Mouse (Mus musculus) urinary bladder, postnatal 36 days (tissue): ENCODE data around the gene Olfr316.
"Not testable (repeated sequence)": the region's sequence is repeated elsewhere in the genome, so short reads cannot be mapped to it uniquely, and the experiment has no call there.

ENCODE experiments used
- DNase-seq, 2 experiments: peaks; one replicate each; pipeline ENCODE4 v3.0.0; 2022; ENCODE audit warnings: low spot score in 2 of 2, mixed read lengths in 1 of 2

The Olfr316 gene

DNA sequence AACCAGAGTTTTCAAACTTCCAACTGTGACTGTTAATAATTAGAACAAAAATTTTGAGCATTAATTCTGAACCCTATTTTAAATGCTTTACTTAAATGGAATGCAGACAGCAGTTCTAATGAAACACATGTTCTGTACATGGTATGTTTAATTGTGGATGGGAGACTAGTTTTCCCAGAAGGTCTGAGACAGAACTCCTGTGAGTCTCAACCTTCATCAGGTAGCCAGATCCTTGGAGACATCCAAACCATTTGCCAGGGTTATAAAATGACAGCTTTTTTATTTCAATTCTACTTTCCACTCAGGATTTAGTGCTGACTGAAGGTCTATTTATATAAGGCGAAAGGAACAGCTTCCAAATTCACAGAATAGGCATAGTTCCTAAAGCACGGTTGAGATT lies at the start of gene Olfr316:
Gene Olfr316, plus strand, starts transcription at position 301 of the 400 bp plus-strand sequence.
- DNase-seq: no peak

DNA sequence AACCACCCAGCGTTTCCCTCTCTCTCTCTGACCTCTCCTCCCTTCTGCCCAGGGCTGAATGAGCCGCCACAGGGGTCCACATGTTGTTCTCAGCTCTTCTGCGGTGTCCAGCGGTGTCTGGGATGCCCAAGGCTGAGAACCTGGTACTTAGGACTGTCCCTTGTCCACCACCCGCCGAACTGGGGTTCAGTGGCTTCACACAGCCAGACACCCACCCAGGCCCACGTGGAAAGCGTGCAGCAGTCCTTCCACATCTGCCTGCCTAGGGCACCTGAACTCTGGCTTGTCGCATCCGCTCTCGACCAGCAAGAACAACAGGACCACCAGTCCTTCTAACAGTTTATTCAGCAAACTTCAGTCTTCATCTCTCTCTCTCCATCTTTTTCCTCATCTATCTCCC lies 43.4 kb upstream of the Olfr316 start:
- no peak for DNase-seq

DNA sequence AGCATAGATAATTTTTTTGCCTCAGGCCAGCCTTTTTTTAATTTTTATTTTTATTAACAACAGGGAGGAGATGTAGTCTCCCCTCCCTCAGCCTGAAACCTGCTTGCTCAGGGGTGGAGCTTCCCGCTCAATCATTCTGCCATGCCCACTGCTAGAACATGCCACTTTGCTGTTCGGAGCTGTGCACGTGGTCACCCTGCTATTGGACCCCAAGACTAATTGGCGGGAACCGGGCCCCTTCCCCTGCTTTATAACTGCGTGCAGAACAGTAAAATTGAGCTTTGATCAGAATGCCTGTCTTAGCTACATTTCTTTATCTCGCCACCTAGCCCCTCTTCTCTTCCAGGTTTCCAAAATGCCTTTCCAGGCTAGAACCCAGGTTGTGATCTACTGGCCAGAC lies 34.8 kb upstream of the Olfr316 start:
- DNase-seq: not testable (repeated sequence)

DNA sequence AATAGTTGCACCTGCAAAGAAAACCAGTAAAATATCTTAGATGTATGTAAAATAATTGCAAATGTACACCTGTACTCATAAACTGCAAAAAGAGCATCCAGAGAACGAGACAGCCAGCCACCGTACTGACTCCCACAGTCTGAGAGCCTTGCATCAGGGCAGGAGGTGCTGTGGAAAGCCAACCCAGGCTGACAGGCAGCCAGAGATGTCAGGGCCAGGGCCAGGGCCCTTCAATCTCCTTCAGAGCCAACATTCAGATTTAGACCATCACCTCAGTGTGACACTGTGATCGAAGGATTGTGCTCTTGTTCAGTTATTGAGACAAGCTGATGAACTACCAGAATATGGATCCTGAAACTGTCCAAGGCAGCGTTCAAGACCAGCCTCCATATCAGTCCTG lies 32.8 kb upstream of the Olfr316 start:
- DNase-seq: no peak

DNA sequence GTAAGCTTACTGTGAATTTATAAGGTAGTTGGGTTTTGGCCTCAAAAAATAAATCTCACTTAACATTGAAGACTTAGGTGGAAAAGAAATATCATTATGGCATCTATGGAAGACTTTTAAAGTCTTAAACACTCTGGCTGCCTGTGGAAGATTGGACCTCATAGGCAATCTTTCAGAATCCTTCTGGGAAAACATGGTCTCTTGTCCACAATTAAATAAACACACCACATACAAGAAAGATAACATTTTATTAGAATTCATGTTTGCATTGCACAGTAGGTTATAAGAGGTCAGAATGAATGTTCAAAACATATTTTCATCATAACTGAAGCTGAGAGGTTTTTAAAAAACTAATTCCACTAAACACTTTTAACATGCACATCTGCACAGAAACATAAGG lies 28.6 kb upstream of the Olfr316 start, which contains the start of gene Olfr318:
Gene Olfr318, minus strand, starts transcription at position 101 of the 400 bp plus-strand sequence.
- no peak for DNase-seq

DNA sequence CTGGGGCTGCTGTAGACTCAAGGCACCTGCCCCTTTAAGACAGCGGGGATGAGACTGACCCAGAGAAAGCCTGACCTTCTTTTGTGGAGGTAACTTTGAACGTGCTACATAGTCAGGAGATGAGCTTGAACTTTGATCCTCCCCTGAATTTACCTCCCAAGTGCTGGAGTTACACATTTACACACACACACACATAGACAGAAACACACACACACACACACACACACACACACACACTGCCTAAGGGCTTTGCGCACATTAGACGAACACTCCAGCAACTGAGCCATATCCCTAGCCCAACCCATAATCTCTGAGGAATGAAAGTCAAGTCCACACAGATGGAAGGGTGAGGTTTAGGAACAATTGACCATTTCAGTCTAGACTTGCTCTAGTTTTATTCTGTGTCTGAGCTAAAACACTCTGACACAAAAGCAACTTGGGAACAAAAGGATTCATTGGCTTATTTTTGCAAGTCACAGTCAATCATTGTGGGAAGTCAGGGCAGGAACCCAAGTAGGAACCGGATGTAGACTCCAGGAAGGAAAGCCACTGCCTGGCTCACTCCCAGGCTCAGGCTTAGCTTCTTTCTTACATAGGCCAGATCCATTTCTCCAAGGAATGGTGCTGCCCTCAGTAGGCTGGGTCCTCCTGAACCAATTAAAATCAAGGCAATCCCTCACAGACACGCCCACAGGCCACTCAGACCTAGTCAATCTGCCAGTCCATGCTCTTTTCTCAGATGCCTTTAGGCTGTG lies 24.5 kb upstream of the Olfr316 start:
- not testable (repeated sequence) for DNase-seq

DNA sequence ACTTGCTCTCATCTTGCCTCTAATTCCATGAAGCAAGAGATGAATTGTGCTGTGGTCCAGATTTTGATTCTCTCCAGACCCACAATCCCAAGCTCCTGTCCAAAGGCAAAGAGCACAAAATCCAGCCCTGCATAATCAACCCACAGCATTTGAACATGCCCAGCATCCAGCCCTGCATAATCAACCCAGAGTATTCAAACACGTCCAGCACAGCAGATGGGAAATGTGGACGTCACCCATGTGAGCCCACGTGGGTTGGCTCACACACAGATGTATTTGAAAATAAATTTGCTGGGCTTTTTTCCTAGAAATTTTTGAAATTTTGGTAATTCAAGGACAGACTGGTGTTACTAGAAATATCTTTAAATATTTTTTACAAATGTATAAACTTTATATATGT lies 19.2 kb upstream of the Olfr316 start:
- DNase-seq: no peak

DNA sequence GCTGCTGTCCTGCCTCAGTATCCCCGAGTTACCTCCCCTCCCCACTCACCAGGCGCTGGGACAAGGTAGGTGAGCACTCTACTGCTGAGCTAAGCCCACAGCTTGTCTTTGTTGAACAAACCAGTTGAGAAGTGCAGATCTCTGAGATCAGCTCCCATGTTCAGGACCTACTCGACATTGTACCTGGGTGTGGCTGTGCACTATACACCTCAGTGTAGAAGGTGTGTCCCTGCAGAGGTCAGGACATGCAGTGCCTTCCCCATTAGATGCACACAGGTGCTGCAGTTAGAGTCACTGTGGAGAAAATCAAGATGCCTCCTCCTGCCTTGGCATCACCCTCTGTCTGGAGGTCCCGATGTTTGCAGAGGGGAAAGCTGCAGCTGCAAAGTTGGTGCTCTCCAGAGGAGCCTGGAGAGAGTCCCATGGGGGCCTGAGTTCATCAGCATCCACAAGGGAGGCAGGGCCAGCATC lies 13.7 kb upstream of the Olfr316 start, which contains the start of gene Olfr317:
Gene Olfr317, minus strand, starts transcription at position 421 of the 471 bp plus-strand sequence.
- no peak for DNase-seq

DNA sequence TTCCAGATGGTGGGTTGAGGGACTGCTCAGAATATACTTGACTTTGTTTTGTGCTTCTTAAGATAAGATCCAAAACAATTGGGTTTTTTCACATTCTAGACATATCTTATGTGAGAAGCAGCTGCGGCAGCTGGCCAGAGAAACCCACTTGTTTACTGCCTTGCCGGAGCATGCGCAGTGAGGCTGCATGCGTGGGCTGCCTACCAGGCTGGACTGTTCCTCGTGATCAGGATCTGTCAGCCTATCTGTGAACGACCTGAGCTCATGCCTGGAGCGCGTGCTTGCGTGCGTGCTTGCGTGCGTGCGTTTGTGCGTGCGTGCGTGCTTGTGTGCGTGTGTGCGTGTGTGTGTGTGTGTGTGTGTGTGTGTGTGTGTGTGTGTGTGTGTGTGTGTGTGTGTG lies 1.4 kb upstream of the Olfr316 start:
- not testable (repeated sequence) for DNase-seq

DNA sequence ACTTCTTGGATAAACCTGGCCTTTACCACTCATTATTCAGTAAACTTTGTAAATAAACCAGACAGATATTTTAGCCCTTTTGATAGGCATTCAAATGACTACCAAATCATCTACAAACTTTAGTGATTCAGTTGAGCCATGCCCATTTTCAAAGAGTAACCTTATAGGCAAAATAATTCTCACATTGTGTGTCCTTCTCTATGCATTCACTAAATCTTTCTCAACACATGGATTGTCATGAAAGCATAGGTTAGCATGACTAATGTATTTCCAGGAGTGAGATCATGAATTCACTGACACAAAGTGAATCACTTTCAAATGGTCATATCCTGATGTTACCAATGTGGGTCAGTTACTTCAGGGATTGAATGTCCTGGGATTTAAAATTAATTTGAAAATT lies 20.4 kb downstream of the Olfr316 start, which contains the start of gene Olfr315:
Gene Olfr315, plus strand, starts transcription at position 301 of the 400 bp plus-strand sequence.
- DNase-seq: no peak

DNA sequence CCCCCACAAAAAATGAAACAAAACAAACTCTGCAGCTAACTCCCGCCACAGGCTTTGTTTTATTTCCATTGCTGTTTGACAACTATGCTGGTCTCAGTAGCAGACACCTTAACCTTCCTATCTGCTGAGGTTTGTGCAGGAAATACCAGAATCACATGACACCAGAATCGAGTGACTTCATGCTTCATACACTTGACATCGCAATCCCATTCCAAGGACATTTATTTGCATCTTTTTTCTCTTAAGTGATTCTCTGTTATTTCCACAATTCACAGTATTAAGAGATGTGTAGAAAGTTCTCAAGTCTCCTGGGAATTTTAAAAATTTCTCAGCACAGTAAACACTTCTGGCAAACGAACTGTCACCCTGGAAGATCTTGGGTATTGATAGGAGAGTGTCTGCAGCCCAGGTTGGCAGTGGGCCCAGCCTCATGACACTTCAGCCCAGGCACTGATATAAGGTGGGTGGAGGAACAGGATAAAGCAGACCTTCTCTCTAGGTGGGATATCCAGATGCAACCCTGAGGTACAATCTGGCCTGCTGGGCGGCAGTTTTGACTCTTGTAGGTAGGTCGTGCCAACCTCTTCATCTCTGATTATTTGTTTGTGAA lies 30.1 kb downstream of the Olfr316 start, which contains the start of gene Olfr314:
Gene Olfr314, plus strand, starts transcription at position 473 of the 610 bp plus-strand sequence.
- no peak for DNase-seq

DNA sequence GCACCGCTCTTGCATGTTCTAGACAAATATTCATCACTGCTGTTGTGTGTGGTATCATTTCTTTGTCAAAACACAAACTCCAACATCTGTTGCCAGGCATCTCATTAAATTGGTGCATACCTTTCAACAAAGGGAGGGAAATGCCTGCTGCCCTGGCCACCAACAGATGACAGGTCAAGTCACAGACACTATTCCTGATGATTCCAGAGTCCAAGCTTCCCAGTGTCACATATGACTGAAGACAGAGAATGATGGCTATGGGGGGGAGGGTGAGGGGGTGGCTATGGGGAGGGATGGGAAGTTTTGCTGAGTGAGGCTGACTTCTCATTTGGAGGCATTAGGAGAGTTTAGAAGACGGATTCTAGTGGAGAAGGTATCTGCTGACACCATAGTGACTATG lies 31.6 kb downstream of the Olfr316 start:
- no peak for DNase-seq

DNA sequence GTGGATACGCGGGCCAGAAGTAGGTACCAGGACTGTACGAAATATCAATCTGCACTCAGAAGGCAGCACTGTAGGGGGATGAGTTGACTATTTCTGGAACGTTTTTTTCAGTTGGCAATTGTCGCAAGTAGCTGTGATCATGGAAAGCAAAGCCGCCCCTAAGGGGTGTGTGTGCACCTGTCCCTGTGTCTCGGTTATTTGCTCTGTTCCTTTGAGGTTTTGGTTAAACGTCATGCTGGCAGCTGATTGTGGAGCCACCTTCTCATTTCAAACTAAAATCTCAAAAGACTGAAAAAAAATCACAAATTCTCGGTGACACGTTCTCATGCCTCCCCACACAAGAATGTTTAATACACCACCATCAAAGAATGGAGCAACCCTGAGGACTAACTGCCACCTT lies 35.1 kb downstream of the Olfr316 start:
- DNase-seq: no peak

DNA sequence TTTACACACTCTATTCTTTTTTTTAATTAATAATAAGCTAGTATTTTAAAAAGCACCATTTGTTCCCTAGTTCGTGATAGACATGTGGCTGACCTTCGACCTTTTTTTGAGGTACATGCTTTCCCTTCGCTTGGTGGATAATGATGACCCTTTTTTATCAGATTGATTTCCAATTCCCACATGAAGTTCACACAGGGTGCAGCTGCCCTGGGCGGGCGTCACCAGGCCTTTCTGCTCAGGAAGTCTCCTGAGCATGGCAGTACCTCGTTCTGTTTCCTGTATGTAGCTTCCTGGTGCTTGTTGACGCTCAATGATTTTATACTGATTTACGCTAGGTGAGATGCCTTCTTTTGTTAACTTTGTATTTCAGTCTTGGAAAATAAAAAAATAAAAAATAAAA lies 35.8 kb downstream of the Olfr316 start:
- no peak for DNase-seq

DNA sequence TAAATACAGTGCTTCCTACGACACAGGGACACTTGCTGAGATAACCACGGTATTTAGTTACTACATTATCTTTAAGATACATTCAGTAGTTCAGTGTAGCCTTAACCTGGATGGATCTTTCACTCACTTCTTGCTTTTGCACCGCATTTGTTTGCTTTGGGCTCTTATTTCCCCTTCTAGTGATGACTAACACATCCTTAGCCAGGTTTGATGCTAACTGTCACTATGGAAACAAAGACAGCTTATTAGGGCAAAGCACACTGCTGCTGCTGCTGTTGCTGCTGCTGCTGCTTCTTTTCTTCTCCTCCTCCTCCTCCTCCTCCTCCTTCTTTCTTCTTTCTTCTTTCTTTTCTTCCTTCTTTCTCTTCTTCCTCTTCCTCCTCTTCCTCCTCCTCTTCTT lies 37.0 kb downstream of the Olfr316 start:
- DNase-seq: no peak

DNA sequence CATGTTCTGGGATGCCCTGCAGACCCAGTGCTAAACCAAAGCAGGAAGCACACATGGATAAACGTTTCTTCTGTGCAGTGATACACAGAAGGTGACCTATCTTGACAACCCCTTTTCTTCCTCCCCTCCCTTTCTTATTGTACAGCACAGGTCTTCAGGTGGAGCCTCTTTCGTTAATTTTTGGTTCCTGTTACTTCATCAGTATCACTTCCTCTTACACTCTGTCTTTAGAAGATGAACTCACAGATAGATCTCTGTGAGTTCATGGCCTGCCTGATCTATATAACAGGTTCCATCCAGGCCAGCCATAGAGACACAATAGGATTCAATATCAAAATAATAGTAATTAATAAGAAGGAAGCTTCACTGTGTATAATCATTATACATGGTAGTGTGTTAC lies 37.5 kb downstream of the Olfr316 start:
- DNase-seq: no peak

DNA sequence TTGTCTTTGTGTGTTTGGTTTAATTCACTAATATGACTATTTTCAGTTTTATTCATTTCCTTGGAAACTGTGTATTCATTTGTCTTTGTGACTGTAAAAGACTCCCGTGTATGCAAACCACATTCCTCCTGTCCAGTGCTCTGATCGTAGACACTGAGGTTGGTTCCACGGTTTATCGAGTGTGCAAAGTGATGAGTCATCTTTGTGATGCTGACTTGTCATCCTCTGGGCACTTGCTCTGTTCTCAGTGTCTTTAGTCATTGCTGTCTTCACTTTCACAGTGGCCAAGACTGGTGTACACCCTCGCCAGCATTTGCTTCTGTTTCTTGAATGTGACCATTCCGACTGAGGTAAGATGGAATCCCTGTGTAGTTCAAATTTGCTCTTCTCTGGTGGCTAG lies 38.1 kb downstream of the Olfr316 start:
- no peak for DNase-seq

DNA sequence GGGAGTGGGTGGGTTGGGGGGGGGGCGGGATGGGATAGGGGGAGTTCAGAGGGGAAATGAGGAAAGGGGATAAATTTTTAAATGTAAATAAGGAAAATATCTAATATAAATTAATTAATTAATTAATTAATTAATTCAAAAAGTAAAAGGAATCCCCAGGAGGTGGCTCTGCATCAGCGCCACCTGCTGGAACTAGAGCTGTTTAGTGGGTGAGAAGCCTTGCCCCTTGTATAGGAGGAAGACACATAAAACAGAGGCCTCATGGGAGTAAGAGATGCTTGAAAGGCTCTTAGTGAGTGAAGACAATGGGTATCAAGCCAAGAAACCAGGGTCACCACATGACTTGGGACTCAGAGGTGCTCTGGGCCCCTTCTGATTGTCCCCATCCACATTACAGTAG lies 43.3 kb downstream of the Olfr316 start:
- no peak for DNase-seq

DNA sequence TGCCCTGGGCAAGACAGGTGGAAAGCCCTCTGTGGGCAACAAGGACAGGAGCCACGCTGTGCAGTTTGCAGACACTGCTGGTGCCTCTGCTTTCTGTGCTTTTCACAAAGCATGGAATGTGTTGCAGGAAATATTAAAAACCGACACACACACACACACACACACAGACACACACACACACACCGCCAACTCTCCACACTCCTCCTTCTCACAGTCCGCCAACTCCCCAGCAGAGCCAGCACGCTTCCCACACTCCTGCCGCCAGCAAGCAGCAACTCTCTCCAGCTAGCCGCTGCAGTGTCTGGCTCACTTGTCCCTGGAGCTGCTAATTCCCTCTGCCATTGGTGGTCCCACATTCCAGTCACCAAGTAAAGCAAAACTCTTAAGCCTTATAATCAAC lies 44.3 kb downstream of the Olfr316 start:
- no peak for DNase-seq

DNA sequence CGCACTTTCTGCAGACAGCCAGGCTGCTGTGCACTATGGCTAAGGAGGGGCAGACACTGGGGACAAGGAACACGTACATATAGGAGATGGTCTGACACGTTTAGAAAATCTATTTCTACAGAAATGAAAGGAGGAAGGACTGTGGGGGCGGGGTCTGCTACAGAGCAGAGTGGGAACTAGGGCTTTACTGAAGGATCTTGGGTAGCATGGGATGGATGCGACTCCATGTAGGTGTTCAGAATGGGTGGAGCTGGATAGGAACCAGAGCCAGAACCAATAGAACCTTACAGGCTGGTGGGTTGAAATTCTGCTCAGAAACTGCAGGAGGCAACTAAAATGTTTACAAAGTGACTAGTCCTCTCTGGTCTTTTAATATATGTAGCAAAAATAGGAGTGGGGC lies 47.2 kb downstream of the Olfr316 start:
- DNase-seq: no peak

DNA sequence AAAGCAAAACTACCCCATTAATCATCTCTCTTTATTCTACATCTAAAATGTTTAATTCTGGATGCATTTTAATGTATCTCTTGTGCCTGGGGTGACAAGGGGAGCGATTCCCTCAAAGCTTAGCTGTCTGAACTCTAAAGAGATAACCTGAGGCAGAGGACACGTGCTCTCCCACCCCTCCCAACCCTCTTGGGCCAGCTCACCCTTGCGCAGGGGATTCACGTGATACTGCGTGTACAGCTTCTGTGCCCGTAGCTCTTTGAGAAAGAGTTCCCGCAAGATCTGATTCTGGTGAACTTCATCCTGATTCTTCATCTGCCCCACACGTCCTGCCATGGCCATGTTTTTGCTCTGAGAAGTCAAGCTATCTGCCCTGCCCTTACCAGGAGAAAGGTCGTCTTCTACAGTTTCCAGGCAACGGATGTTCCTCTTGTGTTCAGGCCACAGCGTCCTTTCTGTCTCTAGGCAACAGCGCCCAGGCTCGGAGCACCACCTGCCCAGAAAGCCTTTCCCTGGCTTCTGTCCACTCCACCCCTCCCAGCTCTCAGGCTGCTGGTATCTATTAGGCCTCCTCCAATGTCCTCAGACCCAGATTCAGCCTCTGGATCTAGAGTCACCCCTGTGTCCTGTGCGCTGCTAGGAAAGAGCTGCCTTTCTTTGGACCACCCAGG lies 49.2 kb downstream of the Olfr316 start, which contains the start of gene Fam183b:
Gene Fam183b, minus strand, starts transcription at position 403 of the 671 bp plus-strand sequence.
- no peak for DNase-seq

DNA sequence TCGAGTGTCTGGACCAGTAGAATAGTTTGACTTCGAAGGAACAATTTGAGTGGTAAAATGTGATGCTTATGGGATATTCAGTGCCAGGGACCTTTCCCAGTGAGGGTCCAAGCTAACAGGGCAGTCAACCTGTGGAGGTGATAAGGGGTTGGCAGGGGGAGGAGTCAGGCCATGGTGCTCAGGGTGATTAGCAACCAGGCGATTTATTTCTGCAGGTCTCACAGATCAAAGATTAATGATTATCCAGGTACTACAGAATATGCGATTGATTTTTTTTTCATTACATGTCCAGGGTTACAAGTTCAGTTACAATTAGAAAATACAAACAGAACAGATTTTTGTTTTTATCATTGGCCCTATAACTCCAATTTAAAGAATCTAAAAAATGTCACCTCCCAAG lies 51.3 kb downstream of the Olfr316 start:
- DNase-seq: no peak
